Mouse (Mus musculus) monocyte, adult 2 months (primary cell): ENCODE data around the gene Catsper4.
"Not testable (repeated sequence)": the region's sequence is repeated elsewhere in the genome, so short reads cannot be mapped to it uniquely, and the experiment has no call there.

Experiments used
- DNase-seq, 2 experiments: peaks; one replicate each; pipeline ENCODE4 v3.0.0; 2022; ENCODE audit warnings: low spot score in 2 of 2, low read depth in 1 of 2

Catsper4 gene

GRCm38 (mm10) chr4:134227194-134227593, at the start of gene Catsper4:
Gene Catsper4, minus strand, starts transcription at chr4:134227383.
- DNase-seq = no peak

- no peak for DNase-seq
These were observed 46.5 kb upstream of the Catsper4 start for GRCm38 (mm10) chr4:134273417-134274345.

- no peak for DNase-seq
These were observed 45.7 kb upstream of the Catsper4 start for GRCm38 (mm10) chr4:134272731-134273416.

GRCm38 (mm10) chr4:134271979-134272378, 44.8 kb upstream of the Catsper4 start:
- no peak for DNase-seq

- DNase-seq = not testable (repeated sequence)
These were observed 42.4 kb upstream of the Catsper4 start for GRCm38 (mm10) chr4:134269622-134270021.

- DNase-seq = no peak
These were observed 41.0 kb upstream of the Catsper4 start for GRCm38 (mm10) chr4:134268102-134268655.

- no peak for DNase-seq
These were observed 38.8 kb upstream of the Catsper4 start for GRCm38 (mm10) chr4:134265860-134266585.

GRCm38 (mm10) chr4:134263191-134263590, 36.0 kb upstream of the Catsper4 start:
- no peak for DNase-seq

- no peak for DNase-seq
These were observed 31.2 kb upstream of the Catsper4 start for GRCm38 (mm10) chr4:134258354-134258753.

- no peak for DNase-seq
These were observed 30.2 kb upstream of the Catsper4 start for GRCm38 (mm10) chr4:134257198-134258009.

- no peak for DNase-seq
These were observed 29.4 kb upstream of the Catsper4 start for GRCm38 (mm10) chr4:134256407-134257197.

GRCm38 (mm10) chr4:134255854-134256253, 28.7 kb upstream of the Catsper4 start:
- no peak for DNase-seq

GRCm38 (mm10) chr4:134254835-134255234, 27.7 kb upstream of the Catsper4 start:
- DNase-seq = no peak

- no peak for DNase-seq
These were observed 26.6 kb upstream of the Catsper4 start, which contains the start of gene Grrp1 for GRCm38 (mm10) chr4:134253722-134254324. Gene Grrp1, minus strand, starts transcription at chr4:134254106.

GRCm38 (mm10) chr4:134252911-134253721, 25.9 kb upstream of the Catsper4 start:
- DNase-seq = no peak

GRCm38 (mm10) chr4:134252131-134252910, 25.1 kb upstream of the Catsper4 start:
- DNase-seq = no peak
